Mouse (Mus musculus) ES-E14 (cell line): ENCODE results near the gene Esr1.

Experiments used
- CHD2 ChIP-seq: IDR thresholded peaks from 2 replicates; pipeline ENCODE4 v1.6.1; 2014; ENCODE audit warnings: mild to moderate bottlenecking, low read depth, low read length, inconsistent platforms
- MAFK ChIP-seq: IDR thresholded peaks from 2 replicates; pipeline ENCODE4 v1.6.1; 2014; ENCODE audit warnings: mild to moderate bottlenecking, low read depth, low read length, inconsistent platforms; ENCODE audit not compliant: insufficient read depth
- ZNF384 ChIP-seq: IDR thresholded peaks from 2 replicates; pipeline ENCODE4 v1.6.1; 2012; ENCODE audit warnings: low read depth, low read length, inconsistent platforms

- TF ChIP-seq ZNF384 (no peak), MAFK (no peak), CHD2 (no peak)
Measured at GRCm38 (mm10) chr10:4738311-4738710, 126.9 kb downstream of the Esr1 start.
